Mouse (Mus musculus) heart, adult 2 months (tissue): ENCODE data around the gene Cbr4. TPM values are rescaled to one million over a fixed set of nuclear protein-coding genes. Genes with fewer than 3 reads are reported as not detected.

Experiments
- DNase-seq, 2 experiments: peaks; one replicate each; pipeline ENCODE4 v3.0.0; 2021
- H3K27ac ChIP-seq: fragments of 200-600 bp; 2 replicates; pipeline ENCODE4 v1.8.1; 2022
- H3K27me3 ChIP-seq: fragments of 200-500 bp; 2 replicates; pipeline ENCODE4 v1.6.1; 2012; ENCODE audit warnings: mild to moderate bottlenecking, low read length, inconsistent platforms, mixed read lengths; ENCODE audit not compliant: control insufficient read depth, insufficient read depth
- H3K36me3 ChIP-seq: fragments of 200-500 bp; 2 replicates; pipeline ENCODE4 v1.6.1; 2012; ENCODE audit warnings: low read length, inconsistent platforms; ENCODE audit not compliant: control insufficient read depth, insufficient read depth
- H3K4me1 ChIP-seq: fragments of 200-500 bp; 2 replicates; pipeline ENCODE4 v1.6.1; 2011; ENCODE audit warnings: low read length; ENCODE audit not compliant: control insufficient read depth, insufficient read depth
- H3K4me3 ChIP-seq: fragments of 200-600 bp; 2 replicates; pipeline ENCODE4 v1.8.1; 2022
- H3K79me2 ChIP-seq: fragments of 200-500 bp; replicated peaks from 2 replicates; pipeline ENCODE4 v1.6.1; 2012; ENCODE audit warnings: mild to moderate bottlenecking, inconsistent platforms, low read length, moderate library complexity, mixed read lengths; ENCODE audit not compliant: control insufficient read depth, insufficient read depth
- H3K9ac ChIP-seq: fragments of 200-500 bp; 2 replicates; pipeline ENCODE4 v1.6.1; 2012; ENCODE audit warnings: low read depth, mild to moderate bottlenecking, control low read depth, inconsistent platforms, low read length, mixed read lengths
- CTCF ChIP-seq: fragments of 200-600 bp; IDR thresholded peaks from 2 replicates; pipeline ENCODE4 v1.8.1; 2022; ENCODE audit warnings: antibody characterized with exemption, mild to moderate bottlenecking, moderate library complexity
- EP300 ChIP-seq: fragments of 200-500 bp; IDR thresholded peaks from 2 replicates; pipeline ENCODE4 v1.6.1; 2011; ENCODE audit warnings: low read depth, low read length, control low read depth; ENCODE audit not compliant: insufficient read depth
- POLR2A ChIP-seq: fragments of 200-500 bp; IDR thresholded peaks from 2 replicates; pipeline ENCODE4 v1.6.1; 2011; ENCODE audit warnings: mild to moderate bottlenecking, low read depth, low read length, control low read depth; ENCODE audit not compliant: insufficient read depth
- WGBS: fragments of 180-500 bp; shearing (Covaris S2); methylation state at CpG from one replicate; pipeline ENCODE4 v1.1.7; 2018; 5-methylcytosine and 5-hydroxymethylcytosine counted together
- intact Hi-C: fragments of 180-260 bp; cut with DNase I; formaldehyde crosslinking; loops from one replicate; pipeline ENCODE4 v1.15.1; 2025
- polyA plus RNA-seq: library from polyadenylated mRNA; depleted of rRNA; stranded (reverse); fragments of >200 nt; gene quantifications from 2 replicates; pipeline ENCODE4 v1.2.3, GENCODE M21; 2012
- total RNA-seq, 2 experiments: library from RNA; stranded (reverse); gene quantifications; 2 replicates each; pipeline ENCODE4 v1.2.3; 2021

Gene Cbr4
- total and polyA plus RNA-seq, 3 experiments, result 25.8 to 77.2 (median 70.8) TPM

DNA sequence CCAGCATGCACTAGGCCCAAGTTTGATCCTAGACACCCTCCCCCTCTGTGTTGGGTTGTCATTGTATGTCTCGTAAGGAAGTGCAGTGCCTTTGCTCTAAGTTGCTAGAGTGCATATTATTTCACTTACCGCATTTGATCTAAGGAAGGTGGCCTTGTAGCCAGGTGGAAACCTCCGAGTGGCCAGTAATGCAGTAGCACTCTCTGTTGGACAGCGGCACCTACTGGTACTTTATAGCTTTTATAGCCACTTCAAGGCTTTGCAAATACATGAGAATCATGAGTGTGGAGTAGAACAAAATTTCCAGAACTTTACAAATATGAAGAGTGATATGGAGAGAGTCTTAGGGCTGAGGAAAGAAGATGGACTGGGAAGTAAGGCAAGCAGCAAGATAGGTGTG is 11.5 kb downstream of the Cbr4 start:
- Histone ChIP-seq H3K27ac (no peak overlapping the region), H3K27me3 (no peaks in the 10 kb centered on the region), H3K79me2 (no peaks in the 10 kb centered on the region), H3K4me1 (no peaks in the 10 kb centered on the region), H3K36me3 (peaks cover 4% of the 10 kb centered on the region), H3K9ac (no peak overlapping the region), H3K4me3 (no peak overlapping the region)
- peak; percentile 64 for TF ChIP-seq CTCF
- TF ChIP-seq EP300, result no peak
- intact Hi-C loops, result no loop called here
- whole genome bisulfite sequencing, result 67% methylated on average over 4 of the region's 4 CpGs
- no peak for DNase-seq

DNA sequence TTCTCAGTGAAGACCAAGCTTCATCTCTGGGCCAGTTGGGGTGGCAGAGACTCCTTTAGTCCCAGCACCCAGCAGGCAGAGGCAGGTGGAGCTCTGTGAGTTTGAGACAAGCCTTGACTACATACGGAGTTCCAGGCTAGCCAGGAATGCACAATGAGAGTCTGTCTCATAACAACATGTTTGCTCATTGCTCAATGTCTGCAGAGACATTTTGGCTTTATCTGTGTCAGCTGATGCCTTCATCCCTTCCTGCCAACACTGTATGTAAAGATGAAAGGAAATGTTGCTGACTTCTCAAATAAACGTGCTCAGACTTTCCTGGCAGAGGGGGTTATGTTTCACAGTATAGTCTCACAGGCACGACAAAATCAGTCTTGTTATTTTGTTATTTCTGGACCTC is 13.4 kb downstream of the Cbr4 start:
- no peak for DNase-seq

DNA sequence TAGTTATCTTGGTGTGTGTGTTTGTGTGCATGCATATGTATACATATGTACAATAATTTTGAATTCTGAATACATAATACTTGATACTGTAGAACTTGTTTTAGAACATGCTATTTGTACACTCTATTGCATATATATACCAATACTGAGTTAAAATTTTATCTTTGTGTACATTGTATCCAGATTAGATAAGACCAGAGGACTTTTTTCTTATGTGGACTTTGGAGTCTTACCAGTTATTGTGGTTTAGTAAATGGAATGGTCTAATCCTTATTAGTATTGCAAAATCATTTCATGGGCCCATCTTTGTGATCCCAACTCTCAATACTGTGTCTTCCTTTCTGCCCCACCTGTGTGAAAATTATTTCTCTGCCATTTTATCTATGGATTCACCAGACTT is 14.7 kb downstream of the Cbr4 start:
- Histone ChIP-seq H3K9ac (no peak overlapping the region), H3K4me3 (no peak overlapping the region), H3K4me1 (no peaks in the 10 kb centered on the region), H3K79me2 (no peaks in the 10 kb centered on the region), H3K36me3 (peaks cover 4% of the 10 kb centered on the region), H3K27me3 (no peaks in the 10 kb centered on the region), H3K27ac (no peak overlapping the region)
- no peak for DNase-seq
- intact Hi-C loops, result no loop called here
- TF ChIP-seq CTCF, result no peak
- TF ChIP-seq POLR2A, result no peak
- no peak for TF ChIP-seq EP300

More for the DNA sequence above, 13.4 kb downstream of the Cbr4 start:
- Histone ChIP-seq H3K4me3 (no peak overlapping the region), H3K9ac (no peak overlapping the region), H3K79me2 (no peaks in the 10 kb centered on the region), H3K27me3 (no peaks in the 10 kb centered on the region), H3K4me1 (no peaks in the 10 kb centered on the region), H3K36me3 (peaks cover 4% of the 10 kb centered on the region), H3K27ac (no peak overlapping the region)
- TF ChIP-seq POLR2A (no peak), EP300 (no peak), CTCF (no peak)
- intact Hi-C loops, result no loop called here
- WGBS, result 25% methylated on average over 3 of the region's 3 CpGs

DNA sequence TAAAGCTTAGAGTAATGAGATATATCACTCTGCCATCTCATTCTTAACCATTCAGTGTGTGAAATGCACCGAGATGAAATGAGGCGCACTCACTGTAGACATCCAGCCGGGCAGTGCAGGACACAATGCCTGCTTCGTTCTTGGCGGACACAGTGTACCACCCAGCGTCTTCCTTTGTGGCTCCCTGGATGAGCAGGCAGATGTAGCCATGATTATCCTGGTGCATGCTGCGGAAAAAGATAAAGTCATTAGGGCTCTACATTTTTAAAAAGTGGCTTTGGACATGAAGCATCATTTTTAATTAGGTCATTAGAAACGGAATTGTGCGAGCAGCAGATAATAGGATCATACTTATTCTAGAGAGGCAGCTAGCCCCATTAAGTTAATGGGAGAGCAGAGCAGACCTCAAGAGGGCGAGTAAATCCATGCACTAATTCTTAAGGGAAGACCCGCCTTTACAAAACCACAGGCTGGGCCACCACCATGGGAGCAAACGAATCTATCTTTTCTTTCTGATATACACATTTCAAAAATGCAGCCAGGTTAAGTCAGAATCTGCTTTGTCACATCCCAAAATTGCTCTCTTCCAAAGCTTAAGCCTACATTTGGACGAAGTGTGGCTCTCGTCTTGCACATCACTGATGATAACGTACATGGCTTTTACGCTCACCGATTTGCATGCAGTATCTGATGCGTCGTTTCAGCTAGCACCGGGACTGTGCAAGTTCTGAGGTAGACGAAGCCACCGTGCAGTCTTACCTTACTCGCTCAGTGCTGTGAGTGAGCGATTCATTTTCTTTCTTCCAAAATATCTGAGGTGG is 27.8 kb downstream of the Cbr4 start:
- intact Hi-C loops, result loop anchor here (10.0 kb wide), 1 partner anchor 441 kb away; no protein-coding TSS in a partner anchor
- no peaks in the 10 kb centered on the region for H3K4me1 ChIP-seq
- DNase-seq, result no peak
- H3K27ac ChIP-seq, result no peak overlapping the region
- no peaks in the 10 kb centered on the region for H3K36me3 ChIP-seq
- H3K79me2 ChIP-seq, result no peaks in the 10 kb centered on the region
- TF ChIP-seq POLR2A (no peak), EP300 (no peak), CTCF (no peak)
- no peak overlapping the region for H3K4me3 ChIP-seq
- no peaks in the 10 kb centered on the region for H3K27me3 ChIP-seq
- WGBS, result 92% methylated on average over 24 of the region's 24 CpGs
- H3K9ac ChIP-seq, result no peak overlapping the region

DNA sequence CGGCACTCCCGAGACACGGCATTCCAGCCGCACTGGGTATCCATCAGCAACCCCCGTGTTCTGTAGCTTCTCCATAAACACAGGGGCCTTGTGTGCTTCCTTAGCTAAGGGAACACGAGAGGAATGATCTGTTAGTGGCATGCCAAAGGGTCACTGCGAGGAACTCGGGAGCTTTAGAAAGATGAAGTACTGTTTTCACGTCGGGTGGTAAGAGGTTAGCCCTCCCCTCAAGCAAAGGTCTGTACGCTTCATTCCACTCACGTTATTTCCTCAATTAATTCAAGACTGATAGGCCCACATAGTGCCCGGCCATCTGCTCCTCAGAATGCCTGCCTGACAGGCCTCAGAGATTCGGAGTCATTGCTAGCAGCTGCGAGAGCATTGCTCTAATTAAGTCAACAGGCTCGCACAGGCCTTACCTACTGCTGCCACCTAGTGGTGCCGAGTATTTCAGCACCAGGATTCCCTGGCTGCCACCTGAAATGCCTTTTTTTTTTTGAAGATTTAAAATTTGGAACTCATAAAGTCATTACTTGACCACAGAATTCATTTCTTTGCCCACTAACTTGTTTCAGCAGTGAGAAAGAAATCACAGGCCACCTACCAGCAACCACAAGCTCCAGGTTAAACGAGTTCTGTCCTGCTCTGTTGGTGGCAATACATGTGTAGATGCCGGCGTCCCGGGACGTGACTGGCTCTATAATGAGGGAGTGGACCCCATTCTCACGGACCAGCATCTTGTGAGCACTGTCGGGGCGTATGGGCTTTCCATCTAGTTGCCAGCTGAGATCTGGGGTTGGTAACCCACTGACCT is 28.6 kb downstream of the Cbr4 start:
- H3K9ac ChIP-seq, result no peak overlapping the region
- H3K27me3 ChIP-seq, result no peaks in the 10 kb centered on the region
- WGBS, result 58% methylated on average over 25 of the region's 25 CpGs
- TF ChIP-seq POLR2A (no peak), EP300 (no peak), CTCF (peak; percentile 98)
- H3K79me2 ChIP-seq, result no peaks in the 10 kb centered on the region
- H3K4me3 ChIP-seq, result no peak overlapping the region
- intact Hi-C loops, result loop anchor here (1.0 to 10.0 kb wide), 3 partner anchors 28 to 474 kb away; no protein-coding TSS in a partner anchor
- peak; percentile 62 to 80 for DNase-seq
- H3K4me1 ChIP-seq, result no peaks in the 10 kb centered on the region
- H3K27ac ChIP-seq, result no peak overlapping the region
- no peaks in the 10 kb centered on the region for H3K36me3 ChIP-seq
